Mouse (Mus musculus) embryonic stem cell, embryonic (primary cell): ENCODE results near the gene Ralgapa2.

Experiments used
- CTCF ChIA-PET, 4 experiments: fragments of 300-600 bp in 2 of 4; fragments of 350-600 bp in 2 of 4; sonication (Branson Sonifier 250); formaldehyde crosslinking; loops; one replicate each; lab custom pipeline; 2022; ENCODE audit warnings: inconsistent platforms in 2 of 4; lab: Charles Lee
- POLR2A ChIA-PET, 4 experiments: fragments of 300-600 bp in 2 of 4; fragments of 350-600 bp in 2 of 4; sonication (Branson Sonifier 250); formaldehyde crosslinking; loops; one replicate each; lab custom pipeline; 2022; ENCODE audit warnings: antibody characterized with exemption in 4 of 4, inconsistent platforms in 1 of 4; lab: Charles Lee

Ralgapa2 gene

GRCm38 (mm10) chr2:146217227-146217980 lies 294.7 kb downstream of the Ralgapa2 start:
- ChIA-PET POLR2A (interaction anchor here in 1 of 4 experiments (0.6 to 1.1 kb wide), 4 partner anchors 57 to 275 kb away, joined by 3 to 4 read pairs (median 3); no protein-coding TSS in a partner anchor), CTCF (interaction anchor here in 2 of 4 experiments (0.5 to 1.5 kb wide), 4 partner anchors 9 to 395 kb away, joined by 3 to 6 read pairs (median 4); no protein-coding TSS in a partner anchor)

GRCm38 (mm10) chr2:146216111-146217064 lies 295.8 kb downstream of the Ralgapa2 start:
- POLR2A ChIA-PET: interaction anchor here in 3 of 4 experiments (0.6 to 1.1 kb wide), 6 partner anchors 23 to 797 kb away, joined by 3 to 6 read pairs (median 3); partner anchors contain the start of gene Xrn2 (in 1 of the 3)
- CTCF ChIA-PET: interaction anchor here in 3 of 4 experiments (0.5 to 1.5 kb wide), 7 partner anchors 10 to 963 kb away, joined by 3 to 12 read pairs (median 5); no protein-coding TSS in a partner anchor

DNA sequence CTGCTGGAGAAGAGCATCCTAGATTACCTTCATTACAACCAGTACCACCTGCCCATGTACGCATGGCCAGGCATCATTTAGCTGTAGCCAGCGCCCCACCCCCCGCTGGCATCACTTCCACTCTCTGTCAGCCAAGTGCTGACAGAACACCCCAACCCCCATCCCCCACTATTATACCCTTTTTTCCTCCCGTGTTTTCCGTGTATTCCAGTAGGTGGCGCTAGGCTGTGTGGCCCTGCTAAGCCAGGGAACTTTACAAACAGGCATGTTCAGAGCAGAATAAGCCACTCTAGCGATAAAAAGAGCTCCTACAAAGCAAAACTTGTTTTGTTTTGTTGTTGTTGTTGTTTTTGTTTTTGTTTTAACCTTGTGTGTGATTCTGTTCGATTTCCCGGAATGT lies 297.4 kb downstream of the Ralgapa2 start:
- ChIA-PET POLR2A (interaction anchor here in 1 of 4 experiments (1.5 kb wide), 1 partner anchor 9 kb away, joined by 5 read pairs; no protein-coding TSS in a partner anchor), CTCF (interaction anchor here (0.6 to 1.7 kb wide), 9 partner anchors 37 to 430 kb away, joined by 3 to 5 read pairs (median 4); no protein-coding TSS in a partner anchor)

DNA sequence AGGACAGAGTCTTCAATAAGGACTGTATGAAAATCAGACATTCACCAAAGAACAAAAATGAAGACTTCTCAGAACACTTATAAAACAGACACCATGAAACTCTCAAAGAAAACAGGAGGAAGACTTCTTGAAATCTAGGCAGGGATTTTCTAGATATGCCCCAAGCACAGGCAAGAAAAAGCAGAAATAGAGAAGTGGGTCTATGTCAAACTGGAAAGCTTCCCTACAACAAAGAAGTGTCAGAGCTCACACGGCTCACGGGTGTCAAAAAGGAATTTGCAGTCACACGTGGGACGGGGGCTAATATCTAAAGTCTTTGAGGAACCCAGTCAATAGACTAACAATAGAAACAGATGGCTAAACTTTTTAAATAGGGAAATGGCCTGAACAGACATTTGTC lies 301.2 kb downstream of the Ralgapa2 start:
- CTCF ChIA-PET: no interaction called here

DNA sequence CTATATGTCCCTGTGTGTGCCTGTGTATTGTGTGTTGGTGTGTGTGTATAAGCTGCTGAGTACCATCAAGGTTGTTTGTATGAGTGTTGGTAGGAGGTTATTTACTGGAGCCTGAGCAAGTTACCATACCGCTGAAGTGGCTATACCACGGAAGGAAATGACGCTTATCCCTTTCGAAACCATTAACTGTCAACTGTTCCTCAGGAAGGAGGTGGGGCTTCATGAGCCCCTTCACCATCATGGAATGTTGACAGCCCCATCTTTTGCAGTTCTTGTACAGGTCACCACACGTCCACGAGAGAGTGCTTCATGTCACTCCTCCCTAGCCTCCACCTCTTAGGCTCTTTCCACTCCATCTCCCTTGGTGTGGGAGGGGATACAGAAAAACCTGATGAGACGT lies 314.2 kb downstream of the Ralgapa2 start:
- ChIA-PET POLR2A (no interaction called here), CTCF (no interaction called here)

More for the DNA sequence above, 301.2 kb downstream of the Ralgapa2 start:
- POLR2A ChIA-PET: no interaction called here

GRCm38 (mm10) chr2:146196126-146196525 lies 316.0 kb downstream of the Ralgapa2 start:
- POLR2A ChIA-PET: no interaction called here
- CTCF ChIA-PET: no interaction called here
